Mouse (Mus musculus) MEL (cell line): ENCODE measurements around the gene Fbxw8. TPM values are rescaled to one million over a fixed set of nuclear protein-coding genes. Genes with fewer than 3 reads are reported as not detected.

ENCODE experiments used
- DNase-seq: peaks from one replicate; pipeline ENCODE4 v3.0.0; 2011; ENCODE audit warnings: low read depth, low spot score
- H3K27ac ChIP-seq: 2 replicates; pipeline ENCODE4 v1.5.1; 2012; ENCODE audit warnings: low read depth, mild to moderate bottlenecking, control low read depth, low read length, moderate library complexity; ENCODE audit not compliant: control insufficient read depth
- H3K27me3 ChIP-seq, 2 experiments: fragments of 150-350 bp in 1 of 2; sonication (generic) in 1 of 2; 2 replicates each; pipeline ENCODE4 v1.6.1; 2012; ENCODE audit warnings: low read length in 2 of 2, mild to moderate bottlenecking in 2 of 2, improper control_type of control experiment in 1 of 2, moderate library complexity in 1 of 2; ENCODE audit not compliant: insufficient read depth in 2 of 2, control insufficient read depth in 1 of 2
- H3K36me3 ChIP-seq, 2 experiments: 2 replicates each; pipeline ENCODE4 v1.6.1; 2012 to 2014; ENCODE audit warnings: low read length in 2 of 2, improper control_type of control experiment in 1 of 2, inconsistent platforms in 1 of 2, mild to moderate bottlenecking in 1 of 2; ENCODE audit not compliant: insufficient read depth in 2 of 2, control insufficient read depth in 1 of 2
- H3K4me1 ChIP-seq, 2 experiments: fragments of 150-350 bp in 1 of 2; sonication (generic) in 1 of 2; 2 replicates each; pipeline ENCODE4 v1.6.1; 2012; ENCODE audit warnings: low read length in 2 of 2, improper control_type of control experiment in 1 of 2, mild to moderate bottlenecking in 1 of 2; ENCODE audit not compliant: insufficient read depth in 2 of 2, control insufficient read depth in 1 of 2
- H3K4me3 ChIP-seq, 2 experiments: fragments of 150-350 bp in 1 of 2; sonication (generic) in 1 of 2; 2 replicates each; pipeline ENCODE4 v1.5.1; 2012; ENCODE audit warnings: low read depth in 2 of 2, low read length in 2 of 2, mild to moderate bottlenecking in 2 of 2, moderate library complexity in 2 of 2, control low read depth in 1 of 2, improper control_type of control experiment in 1 of 2; ENCODE audit not compliant: control insufficient read depth in 1 of 2, insufficient read depth in 1 of 2
- H3K79me2 ChIP-seq: 2 replicates; pipeline ENCODE4 v1.6.1; 2012; ENCODE audit warnings: mild to moderate bottlenecking, low read length, moderate library complexity; ENCODE audit not compliant: control insufficient read depth, poor library complexity, insufficient read depth
- H3K9ac ChIP-seq: 2 replicates; pipeline ENCODE4 v1.6.1; 2012; ENCODE audit warnings: low read depth, mild to moderate bottlenecking, control low read depth, low read length, moderate library complexity; ENCODE audit not compliant: control insufficient read depth, poor library complexity, severe bottlenecking
- H3K9me3 ChIP-seq: fragments of 150-350 bp; sonication (generic); replicated peaks from 2 replicates; pipeline ENCODE4 v1.6.1; 2012; ENCODE audit warnings: mild to moderate bottlenecking, low read length, improper control_type of control experiment, moderate library complexity; ENCODE audit not compliant: insufficient read depth
- CHD2 ChIP-seq: IDR thresholded peaks from 2 replicates; pipeline ENCODE4 v1.6.1; 2011; ENCODE audit warnings: low read length, improper control_type of control experiment
- CTCF ChIP-seq, 3 experiments: IDR thresholded peaks in 2 of 3; conservative IDR thresholded peaks in 1 of 3; 2 replicates each; pipeline ENCODE4 v1.5.1; 2011 to 2012; ENCODE audit warnings: low read length in 3 of 3, low read depth in 2 of 3, mild to moderate bottlenecking in 2 of 3, improper control_type of control experiment in 1 of 3, inconsistent platforms in 1 of 3, mixed read lengths in 1 of 3, moderate library complexity in 1 of 3; ENCODE audit not compliant: control insufficient read depth in 1 of 3, insufficient read depth in 1 of 3, poor library complexity in 1 of 3, severe bottlenecking in 1 of 3
- EP300 ChIP-seq, 2 experiments: IDR thresholded peaks; 2 replicates each; pipeline ENCODE4 v1.6.1; 2011; ENCODE audit warnings: improper control_type of control experiment in 2 of 2, low read length in 2 of 2, low read depth in 1 of 2, mild to moderate bottlenecking in 1 of 2
- GATA1 ChIP-seq: IDR thresholded peaks from 2 replicates; pipeline ENCODE4 v1.6.1; 2011; ENCODE audit warnings: low read depth, low read length, improper control_type of control experiment
- HCFC1 ChIP-seq: IDR thresholded peaks from 2 replicates; pipeline ENCODE4 v1.6.1; 2012; ENCODE audit warnings: low read depth, mild to moderate bottlenecking, inconsistent platforms, low read length, improper control_type of control experiment, moderate library complexity
- JUND ChIP-seq: IDR thresholded peaks from 2 replicates; pipeline ENCODE4 v1.6.1; 2011; ENCODE audit warnings: low read depth, mild to moderate bottlenecking, improper control_type of control experiment, low read length
- KAT2A ChIP-seq: conservative IDR thresholded peaks from 2 replicates; pipeline ENCODE4 v1.6.1; 2012; ENCODE audit warnings: low read depth, low read length, improper control_type of control experiment, inconsistent platforms
- MYC ChIP-seq: IDR thresholded peaks from 2 replicates; pipeline ENCODE4 v1.6.1; 2011; ENCODE audit warnings: low read depth, mild to moderate bottlenecking, low read length, improper control_type of control experiment, moderate library complexity
- NELFE ChIP-seq: IDR thresholded peaks from 2 replicates; pipeline ENCODE4 v1.6.1; 2011; ENCODE audit warnings: low read depth, low read length, improper control_type of control experiment
- NRF1 ChIP-seq: IDR thresholded peaks from 2 replicates; pipeline ENCODE4 v1.6.1; 2014; ENCODE audit warnings: low read depth, mild to moderate bottlenecking, inconsistent platforms, low read length, improper control_type of control experiment, moderate library complexity; ENCODE audit not compliant: poor library complexity, insufficient read depth, severe bottlenecking
- POLR2AphosphoS2 ChIP-seq: IDR thresholded peaks from 2 replicates; pipeline ENCODE4 v1.6.1; 2011; ENCODE audit warnings: low read length, improper control_type of control experiment
- RCOR1 ChIP-seq: IDR thresholded peaks from 2 replicates; pipeline ENCODE4 v1.6.1; 2012; ENCODE audit warnings: low read depth, mild to moderate bottlenecking, inconsistent platforms, low read length, improper control_type of control experiment
- SIN3A ChIP-seq: IDR thresholded peaks from 2 replicates; pipeline ENCODE4 v1.6.1; 2012; ENCODE audit warnings: low read length, improper control_type of control experiment, inconsistent platforms
- SMC3 ChIP-seq: IDR thresholded peaks from 2 replicates; pipeline ENCODE4 v1.6.1; 2011; ENCODE audit warnings: low read depth, low read length, improper control_type of control experiment
- TBP ChIP-seq: IDR thresholded peaks from 2 replicates; pipeline ENCODE4 v1.8.0; 2011; ENCODE audit warnings: low read depth, low read length, improper control_type of control experiment
- USF1 ChIP-seq: IDR thresholded peaks from 2 replicates; pipeline ENCODE4 v1.6.1; 2014; ENCODE audit warnings: low read depth, mild to moderate bottlenecking, inconsistent platforms, low read length, improper control_type of control experiment, moderate library complexity
- USF2 ChIP-seq, 2 experiments: IDR thresholded peaks; 2 replicates each; pipeline ENCODE4 v1.6.1; 2011 to 2012; ENCODE audit warnings: improper control_type of control experiment in 2 of 2, low read length in 2 of 2, borderline replicate concordance in 1 of 2, inconsistent platforms in 1 of 2, low read depth in 1 of 2, mild to moderate bottlenecking in 1 of 2; ENCODE audit not compliant: insufficient read depth in 1 of 2
- ZC3H11A ChIP-seq: IDR thresholded peaks from 2 replicates; pipeline ENCODE4 v1.6.1; 2012; ENCODE audit warnings: low read depth, mild to moderate bottlenecking, inconsistent platforms, low read length, improper control_type of control experiment
- ZKSCAN1 ChIP-seq: IDR thresholded peaks from 2 replicates; pipeline ENCODE4 v1.6.1; 2012; ENCODE audit warnings: low read depth, mild to moderate bottlenecking, inconsistent platforms, low read length, improper control_type of control experiment, moderate library complexity
- ZMIZ1 ChIP-seq: IDR thresholded peaks from 2 replicates; pipeline ENCODE4 v1.6.1; 2012; ENCODE audit warnings: low read depth, mild to moderate bottlenecking, inconsistent platforms, low read length, improper control_type of control experiment, moderate library complexity
- polyA plus RNA-seq, 2 experiments: library from polyadenylated mRNA; stranded (reverse) in 1 of 2; unstranded in 1 of 2; fragments of >175 nt in 1 of 2; fragments of >200 nt in 1 of 2; gene quantifications; 2 replicates each; pipeline versions ENCODE4 v1.2.1 to v1.2.4; 2012; ENCODE audit warnings: low replicate concordance in 2 of 2, low read depth in 1 of 2; ENCODE audit not compliant: insufficient read length in 2 of 2, insufficient read depth in 1 of 2, missing spikeins in 1 of 2
- total RNA-seq: library from RNA; depleted of rRNA; stranded (reverse); fragments of 300-350 nt; gene quantifications from 2 replicates; pipeline ENCODE4 v1.2.3, GENCODE M21; 2012

Gene Fbxw8
- total and polyA plus RNA-seq, 3 experiments = 49.9 to 57.4 (median 52.5) TPM

DNA sequence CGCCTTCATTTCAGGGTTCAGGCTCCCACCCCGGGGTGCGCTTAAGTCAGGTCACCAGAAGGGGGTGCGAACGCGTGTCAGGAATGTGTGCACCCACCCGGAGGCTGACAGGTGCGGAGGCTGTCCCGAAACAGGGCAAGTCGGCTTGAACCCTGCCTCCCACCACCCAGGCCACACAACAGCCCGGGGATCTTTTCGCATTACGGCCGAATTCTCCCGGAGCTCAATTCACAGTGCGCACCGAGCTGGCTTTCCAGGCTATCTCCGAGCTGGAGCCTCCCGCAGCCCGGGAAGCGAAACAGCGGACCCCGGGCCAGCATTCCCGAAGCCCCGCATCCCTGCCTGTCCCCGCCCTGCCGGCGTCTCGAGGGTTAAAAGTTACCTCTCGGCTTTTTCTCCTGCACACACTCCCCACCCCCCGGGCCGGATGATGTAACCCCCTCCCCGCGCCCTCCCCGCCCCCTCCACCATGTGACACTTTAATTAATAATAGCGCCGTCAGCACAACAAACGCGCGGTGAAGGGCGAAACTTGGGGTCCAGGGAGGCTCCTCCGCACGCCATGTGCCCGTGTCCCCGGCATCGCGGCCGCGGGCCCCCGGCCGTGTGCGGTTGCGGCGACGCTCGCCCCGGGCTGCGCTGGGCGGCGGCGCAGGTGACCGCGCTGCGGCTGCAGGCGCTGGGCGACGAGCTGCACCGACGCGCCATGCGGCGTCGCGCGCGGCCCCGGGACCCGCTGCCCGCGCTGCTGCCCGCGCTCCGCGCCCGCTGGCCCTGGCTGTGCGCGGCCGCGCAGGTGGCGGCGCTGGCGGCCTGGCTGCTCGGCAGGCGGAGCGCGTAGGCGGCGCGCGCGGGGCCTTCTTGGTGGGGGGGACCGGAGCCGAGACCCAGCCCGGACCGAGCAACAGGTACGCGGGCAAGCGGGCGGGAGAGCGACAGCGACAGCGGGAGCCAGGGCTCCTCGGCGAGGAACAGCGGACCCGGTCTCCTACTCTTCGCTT is 14.3 kb upstream of the Fbxw8 start:
- Histone ChIP-seq H3K9ac (no peak overlapping the region), H3K36me3 (no peaks in the 10 kb centered on the region), H3K4me3 (no peak overlapping the region), H3K79me2 (no peaks in the 10 kb centered on the region), H3K27me3 (no peaks in the 10 kb centered on the region), H3K27ac (no peak overlapping the region), H3K9me3 (no peaks in the 10 kb centered on the region), H3K4me1 (no peaks in the 10 kb centered on the region)
- DNase-seq = no peak
- TF ChIP-seq ZC3H11A (no peak), EP300 (IDR thresholded peaks at IDR 0.05; ENCODE audit: low read depth in 1 of 2, low read length in 2 of 2) (no peak), ZMIZ1 (no peak), USF2 (IDR thresholded peaks at IDR 0.05; ENCODE audit: borderline replicate concordance in 1 of 2, insufficient read depth in 1 of 2, low read depth in 1 of 2, low read length in 2 of 2) (no peak), USF1 (no peak), CTCF (IDR thresholded peaks at IDR 0.05 in 2 of 3, conservative IDR thresholded peaks at IDR 0.05 in 1 of 3; ENCODE audit: control insufficient read depth in 1 of 3, insufficient read depth in 1 of 3, low read depth in 2 of 3, low read length in 3 of 3, poor library complexity in 1 of 3, severe bottlenecking in 1 of 3) (no peak), TBP (no peak), KAT2A (no peak), SMC3 (no peak), SIN3A (no peak), CHD2 (no peak), GATA1 (no peak), ZKSCAN1 (no peak), POLR2AphosphoS2 (no peak), NRF1 (no peak), HCFC1 (no peak), MYC (no peak), NELFE (no peak)

GRCm38 (mm10) chr5:118167561-118167995 is 12.3 kb upstream of the Fbxw8 start:
- DNase-seq = no peak

More at GRCm38 (mm10) chr5:118167561-118167995, 12.3 kb upstream of the Fbxw8 start:
- Histone ChIP-seq H3K27me3 (no peaks in the 10 kb centered on the region), H3K4me3 (no peak overlapping the region), H3K27ac (no peak overlapping the region), H3K4me1 (no peaks in the 10 kb centered on the region), H3K36me3 (no peaks in the 10 kb centered on the region), H3K9ac (no peak overlapping the region), H3K79me2 (no peaks in the 10 kb centered on the region), H3K9me3 (no peaks in the 10 kb centered on the region)
- TF ChIP-seq RCOR1 (no peak), JUND (no peak), MYC (no peak), ZC3H11A (no peak), CHD2 (no peak), CTCF (IDR thresholded peaks at IDR 0.05 in 2 of 3, conservative IDR thresholded peaks at IDR 0.05 in 1 of 3; ENCODE audit: control insufficient read depth in 1 of 3, insufficient read depth in 1 of 3, low read depth in 2 of 3, low read length in 3 of 3, poor library complexity in 1 of 3, severe bottlenecking in 1 of 3) (no peak), NRF1 (no peak)
